Mouse (Mus musculus) liver, embryonic 12.5 days (tissue): ENCODE results near the gene Susd1. TPM values are rescaled to one million over a fixed set of nuclear protein-coding genes. Genes with fewer than 3 reads are reported as not detected.

Source experiments
- ATAC-seq: fragments of 200-750 bp; cut with Nextera tagmentation; 2 replicates; pipeline ENCODE4 v1.8.0; 2017; ENCODE audit warnings: moderate number of reproducible peaks, mild to moderate bottlenecking, moderate library complexity
- H3K27ac ChIP-seq: fragments of 300-500 bp; sonication (generic); 2 replicates; pipeline ENCODE4 v1.5.1; 2016; ENCODE audit warnings: mild to moderate bottlenecking
- H3K27me3 ChIP-seq: fragments of 300-500 bp; sonication (generic); replicated peaks from 2 replicates; pipeline ENCODE4 v1.6.1; 2016; ENCODE audit warnings: mild to moderate bottlenecking, moderate library complexity
- H3K36me3 ChIP-seq: fragments of 300-500 bp; sonication (generic); 2 replicates; pipeline ENCODE4 v1.6.1; 2016; ENCODE audit warnings: mild to moderate bottlenecking, moderate library complexity
- H3K4me1 ChIP-seq: fragments of 300-500 bp; sonication (generic); 2 replicates; pipeline ENCODE4 v1.6.1; 2016
- H3K4me2 ChIP-seq: fragments of 300-500 bp; sonication (generic); 2 replicates; pipeline ENCODE4 v1.6.1; 2016; ENCODE audit warnings: mild to moderate bottlenecking, moderate library complexity
- H3K4me3 ChIP-seq: fragments of 300-500 bp; sonication (generic); 2 replicates; pipeline ENCODE4 v1.5.1; 2016; ENCODE audit warnings: mild to moderate bottlenecking, moderate library complexity
- H3K9ac ChIP-seq: fragments of 300-500 bp; sonication (generic); 2 replicates; pipeline ENCODE4 v1.6.1; 2016; ENCODE audit warnings: mild to moderate bottlenecking, moderate library complexity
- H3K9me3 ChIP-seq: fragments of 300-500 bp; sonication (generic); replicated peaks from 2 replicates; pipeline ENCODE4 v1.6.1; 2016; ENCODE audit warnings: mild to moderate bottlenecking, moderate library complexity
- WGBS: fragments of 180-500 bp; shearing (Covaris S2); methylation state at CpG from one replicate; pipeline ENCODE4 v1.1.7; 2016; ENCODE audit not compliant: insufficient replicate concordance; 5-methylcytosine and 5-hydroxymethylcytosine counted together
- polyA plus RNA-seq: library from polyadenylated mRNA; unstranded; fragments of >200 nt; fragmentation: Nextera tagmentation; extraction: Ambion mirVana; gene quantifications from 2 replicates; pipeline ENCODE4 v1.2.1, GENCODE M21; 2016

The Susd1 gene
- polyA plus RNA-seq, 1 experiment from 2014 or later: 16.1 TPM

DNA sequence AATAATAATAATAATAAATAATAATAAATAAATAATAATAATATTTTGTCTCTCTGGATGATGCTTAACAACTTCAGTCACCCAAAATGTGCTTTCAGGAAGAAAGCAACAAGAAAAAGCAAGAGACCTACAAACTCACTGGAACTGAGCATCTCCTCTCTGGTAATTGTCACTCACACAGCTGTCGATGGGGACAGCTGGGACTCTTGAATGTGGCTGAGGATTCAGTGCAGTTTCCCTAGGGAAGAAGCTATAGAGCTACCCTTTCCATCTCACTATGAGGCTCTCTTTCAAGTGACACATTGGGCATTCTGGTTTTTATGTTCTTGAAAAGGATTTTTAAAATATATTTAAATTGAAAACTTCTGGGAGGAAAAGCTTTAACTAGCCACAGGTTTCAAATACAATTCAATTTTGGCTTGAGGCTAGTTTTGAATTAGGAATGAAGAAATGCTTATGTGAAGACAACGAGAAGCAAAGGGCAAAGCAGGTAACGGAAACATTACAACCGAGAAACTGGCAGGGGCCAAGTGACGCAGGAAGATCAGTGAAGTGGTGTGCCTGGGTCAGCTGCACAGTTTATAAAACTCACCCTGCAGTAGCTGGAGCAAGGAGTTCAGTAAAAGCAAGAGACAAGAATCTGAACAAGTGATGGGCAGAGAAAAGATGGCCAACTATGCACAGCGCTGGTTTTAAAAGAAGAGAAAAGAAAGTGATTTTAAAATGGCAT is 112.2 kb downstream of the Susd1 start:
- Histone ChIP-seq H3K4me3 (no peak overlapping the region), H3K27ac (no peak overlapping the region), H3K4me2 (no peak overlapping the region), H3K4me1 (peaks cover 38% of the 10 kb centered on the region), H3K9ac (no peak overlapping the region), H3K36me3 (peaks cover 59% of the 10 kb centered on the region), H3K9me3 (no peaks in the 10 kb centered on the region), H3K27me3 (no peaks in the 10 kb centered on the region)
- no peak for ATAC-seq
- 88% methylated on average over 6 of the region's 6 CpGs for WGBS

GRCm38 (mm10) chr4:59324317-59324716 is 114.1 kb downstream of the Susd1 start:
- peak; percentile 78 for ATAC-seq
- peaks cover 51% of the 10 kb centered on the region for H3K36me3 ChIP-seq
- peak overlapping the region; percentile 12; the same call in 1 of the 2 replicates for H3K4me2 ChIP-seq
- no peak overlapping the region for H3K9ac ChIP-seq
- H3K4me3 ChIP-seq: no peak overlapping the region
- H3K4me1 ChIP-seq: peaks cover 37% of the 10 kb centered on the region
- H3K9me3 ChIP-seq: no peaks in the 10 kb centered on the region
- peak overlapping the region; percentile 69 for H3K27ac ChIP-seq
- WGBS: 37% methylated on average over 5 of the region's 5 CpGs
- H3K27me3 ChIP-seq: no peaks in the 10 kb centered on the region

DNA sequence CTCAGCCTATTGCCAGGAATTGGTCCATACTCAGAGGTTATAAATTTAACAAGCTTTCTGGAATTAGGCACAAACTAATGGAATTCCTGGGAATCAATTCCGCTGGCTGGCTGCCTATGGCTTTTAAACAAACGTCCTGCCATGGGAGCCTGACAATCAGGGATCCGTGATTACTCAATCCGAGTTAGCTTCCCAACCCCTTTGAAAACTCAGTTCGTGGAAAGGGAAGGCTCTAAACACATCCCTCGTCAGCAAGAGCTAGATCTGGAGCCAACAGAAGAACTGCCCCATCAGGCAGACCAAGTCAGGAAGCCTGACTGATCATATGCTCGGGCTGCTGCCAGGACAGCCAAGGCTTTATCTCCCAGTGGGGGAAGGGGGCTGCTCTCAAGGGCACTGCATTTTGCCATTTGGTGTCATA is 115.2 kb downstream of the Susd1 start:
- peak overlapping the region; percentile 16; the same call in 1 of the 2 replicates for H3K27ac ChIP-seq
- 48% methylated on average over 7 of the region's 7 CpGs for WGBS
- no peak overlapping the region for H3K9ac ChIP-seq

GRCm38 (mm10) chr4:59322733-59323132 is 115.7 kb downstream of the Susd1 start:
- 79% methylated on average over 3 of the region's 3 CpGs for WGBS
- peaks cover 39% of the 10 kb centered on the region for H3K36me3 ChIP-seq
- no peak overlapping the region for H3K4me2 ChIP-seq
- no peak overlapping the region for H3K4me3 ChIP-seq
- no peaks in the 10 kb centered on the region for H3K9me3 ChIP-seq
- no peaks in the 10 kb centered on the region for H3K27me3 ChIP-seq
- H3K4me1 ChIP-seq: peaks cover 48% of the 10 kb centered on the region
- H3K9ac ChIP-seq: no peak overlapping the region
- no peak for ATAC-seq
- no peak overlapping the region; the same call in 1 of the 2 replicates for H3K27ac ChIP-seq

More for the DNA sequence above, 115.2 kb downstream of the Susd1 start:
- ATAC-seq: no peak
- Histone ChIP-seq H3K27me3 (no peaks in the 10 kb centered on the region), H3K4me1 (peaks cover 48% of the 10 kb centered on the region), H3K4me2 (no peak overlapping the region), H3K9me3 (no peaks in the 10 kb centered on the region), H3K36me3 (peaks cover 42% of the 10 kb centered on the region), H3K4me3 (no peak overlapping the region)

DNA sequence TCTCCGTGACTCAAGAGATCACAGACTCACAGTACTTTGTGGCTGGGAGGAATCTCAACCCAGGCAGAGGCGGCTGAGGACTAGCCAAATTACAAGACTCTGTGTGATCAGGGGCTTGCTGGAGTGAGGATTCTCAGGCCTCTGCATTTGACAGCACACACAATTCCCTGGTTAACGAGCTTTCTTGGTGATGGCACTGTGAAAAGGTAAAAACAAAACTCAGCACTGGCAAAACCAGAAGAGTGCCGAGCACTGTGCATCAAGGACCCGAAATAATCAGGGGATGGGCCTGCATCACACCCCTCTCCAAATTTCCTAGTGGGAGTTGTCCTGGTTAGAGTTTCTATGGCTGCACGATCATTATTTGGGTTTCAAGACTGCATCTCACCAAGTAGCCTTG is 116.4 kb downstream of the Susd1 start:
- Histone ChIP-seq H3K4me3 (no peak overlapping the region), H3K27ac (no peak overlapping the region)
- WGBS: 92% methylated on average over 6 of the region's 6 CpGs

GRCm38 (mm10) chr4:59321181-59322008 is 117.0 kb downstream of the Susd1 start:
- Histone ChIP-seq H3K4me2 (no peak overlapping the region), H3K9ac (no peak overlapping the region), H3K27me3 (no peaks in the 10 kb centered on the region), H3K36me3 (peaks cover 35% of the 10 kb centered on the region), H3K4me1 (peaks cover 48% of the 10 kb centered on the region), H3K4me3 (no peak overlapping the region), H3K27ac (no peak overlapping the region), H3K9me3 (no peaks in the 10 kb centered on the region)
- ATAC-seq: no peak
- 88% methylated on average over 12 of the region's 12 CpGs for WGBS

More for the DNA sequence above, 116.4 kb downstream of the Susd1 start:
- H3K9ac ChIP-seq: no peak overlapping the region
- no peaks in the 10 kb centered on the region for H3K27me3 ChIP-seq
- ATAC-seq: no peak
- H3K4me2 ChIP-seq: no peak overlapping the region
- H3K4me1 ChIP-seq: peaks cover 48% of the 10 kb centered on the region
- no peaks in the 10 kb centered on the region for H3K9me3 ChIP-seq
- peaks cover 36% of the 10 kb centered on the region for H3K36me3 ChIP-seq

DNA sequence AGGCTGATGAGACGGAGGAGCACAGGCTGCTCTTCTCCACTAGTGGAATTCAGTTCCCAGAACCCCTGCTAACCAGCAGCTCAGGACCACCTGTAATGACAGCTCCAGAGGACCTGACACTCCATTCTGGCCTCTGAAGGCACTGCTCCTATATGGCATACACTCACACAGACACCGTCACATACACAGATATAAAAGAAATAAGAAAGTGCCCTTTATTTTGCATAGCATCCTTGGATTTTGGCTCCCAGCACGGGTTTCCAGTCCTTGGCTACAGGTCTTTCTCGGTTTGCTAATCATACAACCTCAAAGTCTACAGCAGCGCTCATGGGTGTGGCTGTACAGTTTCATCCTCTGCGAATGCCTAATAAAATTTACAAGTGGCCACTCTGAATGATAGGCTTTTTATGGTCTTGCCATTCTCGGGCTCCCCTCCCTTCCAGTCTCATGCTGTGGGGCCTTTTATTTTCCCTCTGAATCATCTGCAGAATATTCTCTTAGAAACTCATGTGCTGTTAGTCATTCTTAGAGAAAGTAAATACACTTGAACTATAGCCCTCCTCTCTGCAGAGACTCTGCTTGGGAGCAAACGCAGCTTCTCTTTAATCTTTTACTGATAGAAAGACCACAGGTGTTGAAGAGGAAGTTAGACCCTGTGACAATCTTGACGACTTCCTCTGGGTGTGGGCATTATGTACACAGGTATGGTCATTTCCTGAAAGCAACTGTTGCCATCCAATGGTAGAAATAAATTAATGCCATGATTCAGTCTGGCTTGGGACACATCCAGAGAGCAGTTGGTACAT is 119.1 kb downstream of the Susd1 start:
- Histone ChIP-seq H3K9ac (no peak overlapping the region), H3K9me3 (no peaks in the 10 kb centered on the region), H3K4me2 (no peak overlapping the region), H3K27ac (no peak overlapping the region), H3K4me1 (peaks cover 33% of the 10 kb centered on the region), H3K36me3 (peaks cover 48% of the 10 kb centered on the region), H3K4me3 (no peak overlapping the region), H3K27me3 (no peaks in the 10 kb centered on the region)
- no peak for ATAC-seq
- WGBS: 64% methylated on average over 9 of the region's 9 CpGs

DNA sequence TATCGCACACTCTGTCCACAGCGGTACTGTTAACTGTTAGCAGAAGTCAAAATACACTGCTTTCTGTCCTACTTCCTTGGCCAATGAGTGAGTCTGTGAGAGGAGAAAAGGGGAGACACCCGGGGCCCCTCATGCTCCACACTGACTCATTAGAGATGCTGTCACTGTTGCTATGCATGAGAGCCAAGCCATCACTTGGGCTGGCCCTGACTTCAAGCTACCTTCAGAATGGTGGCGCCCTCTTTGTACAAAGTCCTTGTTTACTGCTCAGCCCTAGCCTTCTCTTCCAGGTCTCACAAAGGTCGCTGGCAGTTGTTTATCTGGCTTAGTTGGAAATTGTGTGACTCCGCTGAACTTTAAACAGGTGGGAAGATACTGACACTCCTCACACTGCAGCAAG is 119.8 kb downstream of the Susd1 start:
- Histone ChIP-seq H3K4me2 (no peak overlapping the region), H3K4me1 (peaks cover 26% of the 10 kb centered on the region), H3K27me3 (no peaks in the 10 kb centered on the region), H3K27ac (0 out of 2 replicates have a peak overlapping the region, but pooled peaks have one; percentile 5), H3K4me3 (no peak overlapping the region), H3K36me3 (peaks cover 52% of the 10 kb centered on the region), H3K9me3 (no peaks in the 10 kb centered on the region), H3K9ac (no peak overlapping the region)
- WGBS: 78% methylated on average over 6 of the region's 6 CpGs
- 0 out of 2 replicates have a peak, but pooled peaks have one; percentile 28 for ATAC-seq

GRCm38 (mm10) chr4:59315553-59316405 is 122.7 kb downstream of the Susd1 start:
- Histone ChIP-seq H3K36me3 (peaks cover 36% of the 10 kb centered on the region), H3K27me3 (no peaks in the 10 kb centered on the region), H3K4me1 (peaks cover 15% of the 10 kb centered on the region), H3K27ac (no peak overlapping the region), H3K4me3 (no peak overlapping the region), H3K9ac (no peak overlapping the region), H3K9me3 (no peaks in the 10 kb centered on the region), H3K4me2 (no peak overlapping the region)
- 75% methylated on average over 15 of the region's 15 CpGs for WGBS
- ATAC-seq: no peak

DNA sequence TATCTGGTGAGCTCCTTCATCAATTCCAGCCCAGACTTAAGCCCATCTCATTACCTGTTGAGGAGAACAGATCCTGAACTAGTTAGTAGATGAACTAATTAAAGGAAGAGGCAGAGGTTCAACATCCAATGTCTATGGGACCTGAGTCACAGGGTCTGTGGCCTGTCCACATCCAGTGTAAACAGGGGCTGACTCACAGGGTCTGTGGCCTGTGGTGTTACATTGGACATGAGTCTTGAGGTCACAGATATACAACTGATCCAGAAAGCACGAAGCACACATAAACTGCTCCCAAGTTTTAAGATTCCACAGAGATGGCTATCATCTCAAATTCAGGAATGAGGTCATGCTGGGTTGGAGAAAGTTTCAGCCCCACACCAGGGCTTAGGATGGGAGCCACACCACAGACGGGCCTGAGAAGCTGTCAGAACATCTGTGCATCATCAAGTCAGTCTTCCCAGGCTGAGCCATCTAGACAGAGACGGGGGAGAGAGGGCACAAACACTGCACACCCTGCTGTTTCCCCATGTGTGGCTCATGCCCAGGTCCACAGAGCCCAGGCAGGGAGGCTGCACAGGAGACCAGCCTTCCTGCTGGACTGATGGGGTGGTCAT is 123.4 kb downstream of the Susd1 start:
- WGBS: 68% methylated on average over 3 of the region's 3 CpGs

More for the DNA sequence above, 123.4 kb downstream of the Susd1 start:
- peaks cover 15% of the 10 kb centered on the region for H3K4me1 ChIP-seq
- H3K4me3 ChIP-seq: no peak overlapping the region
- no peak overlapping the region for H3K4me2 ChIP-seq
- ATAC-seq: no peak
- H3K9ac ChIP-seq: no peak overlapping the region
- H3K9me3 ChIP-seq: no peaks in the 10 kb centered on the region
- peaks cover 33% of the 10 kb centered on the region for H3K36me3 ChIP-seq
- H3K27me3 ChIP-seq: no peaks in the 10 kb centered on the region
- no peak overlapping the region for H3K27ac ChIP-seq
